Mouse (Mus musculus) layer of hippocampus, postnatal 36 days (tissue): Measurements from ENCODE around the gene Wnt1. TPM values are rescaled to one million over a fixed set of nuclear protein-coding genes. Genes with fewer than 3 reads are reported as not detected.
"Not testable (repeated sequence)": the region's sequence is repeated elsewhere in the genome, so short reads cannot be mapped to it uniquely, and the experiment has no call there.

ENCODE experiments used
- DNase-seq, 2 experiments: peaks; one replicate each; pipeline ENCODE4 v3.0.0; 2022
- total RNA-seq, 2 experiments: library from RNA; stranded (reverse); gene quantifications; 2 replicates each; pipeline ENCODE4 v1.2.3; 2021

Wnt1 gene
- total RNA-seq = not detected

GRCm38 (mm10) chr15:98789661-98790535 is at the start of gene Wnt1:
Wnt1 (plus strand) TSS chr15:98789857.
- no peak for DNase-seq

- DNase-seq = no peak
Observed at GRCm38 (mm10) chr15:98740219-98740618, 49.4 kb upstream of the Wnt1 start.

GRCm38 (mm10) chr15:98742766-98743428 is 46.8 kb upstream of the Wnt1 start:
- DNase-seq = no peak

- DNase-seq = not testable (repeated sequence)
Observed at GRCm38 (mm10) chr15:98743863-98744262, 45.8 kb upstream of the Wnt1 start.

GRCm38 (mm10) chr15:98746344-98746965 is 43.2 kb upstream of the Wnt1 start:
- no peak for DNase-seq

GRCm38 (mm10) chr15:98747296-98747695 is 42.4 kb upstream of the Wnt1 start:
- DNase-seq = no peak

GRCm38 (mm10) chr15:98749093-98749492 is 40.6 kb upstream of the Wnt1 start:
- DNase-seq = no peak

GRCm38 (mm10) chr15:98753021-98753423 is 36.6 kb upstream of the Wnt1 start:
- no peak for DNase-seq

- DNase-seq = no peak
Observed at GRCm38 (mm10) chr15:98754125-98754524, 35.5 kb upstream of the Wnt1 start.

- DNase-seq = peak; percentile 75
Observed at GRCm38 (mm10) chr15:98762201-98762621, 27.4 kb upstream of the Wnt1 start.

DNA sequence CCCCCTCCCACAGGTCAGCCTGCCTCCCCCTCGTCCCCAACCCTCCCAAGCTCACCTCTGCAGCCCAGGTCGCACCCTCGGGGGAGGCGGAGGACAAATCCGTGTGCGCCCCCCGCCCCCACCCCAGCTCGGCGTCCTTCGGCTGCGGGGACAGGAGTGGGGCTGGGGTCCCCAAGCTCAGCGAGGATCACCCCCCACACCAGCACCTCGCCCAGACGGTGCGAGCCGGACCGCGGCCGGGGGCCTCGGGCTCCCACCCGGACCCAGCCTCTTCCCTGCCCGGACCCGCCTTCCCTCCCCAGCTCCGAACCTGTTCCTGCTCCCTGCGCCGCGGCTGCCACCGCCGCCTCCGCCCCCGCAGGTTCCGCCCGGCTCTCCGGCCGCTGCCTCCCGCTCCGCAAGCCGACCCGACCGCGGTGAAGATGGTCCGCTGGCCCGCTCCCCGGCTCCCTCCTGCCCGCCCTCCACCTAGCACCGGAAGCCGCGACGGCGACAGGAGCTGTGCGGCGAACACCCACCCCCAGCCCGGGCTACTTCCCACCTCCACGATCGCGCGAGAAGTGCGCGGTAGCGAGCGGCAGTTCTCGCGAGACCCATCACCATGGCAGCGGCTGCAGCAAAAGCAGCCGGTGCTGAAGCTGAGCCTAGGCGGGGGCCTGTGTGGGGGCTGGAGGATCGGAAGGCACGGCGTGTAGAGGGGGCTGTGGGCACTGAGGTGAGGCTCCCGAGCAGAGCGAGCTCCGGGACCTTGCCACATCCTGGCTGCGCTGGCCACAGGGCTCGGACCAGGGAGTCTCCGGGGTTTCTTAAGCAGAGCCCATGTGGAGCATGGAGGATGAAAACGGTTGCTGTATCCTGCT is 26.8 kb upstream of the Wnt1 start, which contains the start of gene Arf3:
Gene Arf3 (minus strand): TSS at position 545 of the 860 bp plus-strand sequence.
- DNase-seq = peak; percentile 96 to 97

GRCm38 (mm10) chr15:98765929-98766328 is 23.7 kb upstream of the Wnt1 start:
- no peak for DNase-seq

DNA sequence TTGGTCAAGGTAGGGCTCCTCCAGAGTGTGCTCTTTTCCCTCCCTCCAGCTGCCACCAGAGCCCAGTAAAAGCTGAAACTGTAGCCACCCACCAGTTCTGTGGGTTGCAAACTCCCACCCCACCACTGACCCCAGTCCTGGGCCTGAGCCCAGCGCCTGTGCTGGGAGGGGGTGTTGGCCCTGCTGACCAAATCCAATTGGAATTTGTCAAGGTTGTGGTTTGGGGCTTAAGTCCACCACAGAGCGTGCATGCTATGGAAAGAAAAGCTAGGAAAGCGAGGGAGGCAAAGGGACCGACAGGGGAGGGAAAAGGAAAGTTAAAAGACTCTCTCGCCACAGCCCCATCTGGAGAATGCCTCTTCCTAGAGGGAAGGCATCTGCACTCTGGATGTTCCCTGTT is 21.4 kb upstream of the Wnt1 start:
- DNase-seq = no peak

- DNase-seq = no peak
Observed at GRCm38 (mm10) chr15:98771813-98772425, 17.7 kb upstream of the Wnt1 start.

GRCm38 (mm10) chr15:98772511-98773211 is 17.0 kb upstream of the Wnt1 start:
- no peak for DNase-seq

GRCm38 (mm10) chr15:98774096-98774495 is 15.6 kb upstream of the Wnt1 start:
- no peak for DNase-seq

DNA sequence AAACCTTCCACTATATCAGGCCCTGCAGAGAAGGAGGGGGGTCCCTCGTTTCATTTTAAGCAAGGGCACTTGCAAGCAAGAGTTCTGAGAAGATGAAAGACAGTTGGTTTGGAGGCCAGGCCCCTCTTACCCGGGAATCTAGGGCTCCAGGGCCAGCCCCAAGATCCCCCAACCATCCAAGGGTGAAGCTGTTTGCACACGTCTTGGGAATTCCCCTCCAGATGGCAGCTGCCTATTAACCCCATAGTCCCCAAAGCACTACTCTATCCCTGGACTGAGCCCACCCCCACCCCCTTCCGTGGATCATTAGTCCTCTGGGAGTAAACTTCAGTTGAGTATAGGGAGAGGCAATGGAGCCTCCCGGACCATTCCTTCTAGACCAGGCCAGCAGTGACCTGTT is 14.1 kb upstream of the Wnt1 start:
- DNase-seq = no peak

GRCm38 (mm10) chr15:98776280-98777004 is 13.2 kb upstream of the Wnt1 start:
- DNase-seq = no peak

DNA sequence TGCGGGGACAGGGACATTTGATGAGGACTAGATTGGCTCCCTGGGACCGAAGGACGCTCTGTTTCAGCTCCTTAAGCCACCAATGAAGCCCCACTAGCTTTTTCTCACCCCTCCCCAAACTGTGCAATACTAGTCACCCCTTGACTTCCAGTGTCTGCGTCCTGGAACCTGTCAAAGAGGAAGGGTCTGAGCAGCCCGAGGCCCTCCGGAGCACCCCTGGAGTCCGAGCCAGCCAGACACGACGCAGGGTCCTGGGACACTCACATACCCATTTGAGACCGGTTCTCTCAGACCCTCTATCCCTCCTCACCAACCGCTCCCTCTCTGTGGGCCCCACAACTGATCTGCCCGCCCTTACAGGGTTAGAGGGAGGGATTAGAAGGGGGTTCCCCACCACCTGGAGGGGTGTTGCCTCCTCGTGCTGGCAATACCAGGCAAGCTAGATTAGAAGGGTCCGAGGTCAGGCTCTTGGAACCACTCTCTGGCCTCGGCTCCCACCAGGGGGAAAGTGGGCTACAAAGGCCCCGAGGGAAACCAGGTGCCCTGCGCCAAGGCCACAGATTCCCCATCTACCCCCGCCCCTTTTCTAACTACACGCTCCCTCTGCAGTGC is 12.5 kb upstream of the Wnt1 start:
- no peak for DNase-seq

- DNase-seq = no peak
Observed at GRCm38 (mm10) chr15:98777762-98778161, 11.9 kb upstream of the Wnt1 start, which contains the start of gene Wnt10b. Wnt10b (minus strand) TSS chr15:98778150.
